Comparison of ENCODE assay signal across 20 mouse cellular contexts in the genomic region with DNA sequence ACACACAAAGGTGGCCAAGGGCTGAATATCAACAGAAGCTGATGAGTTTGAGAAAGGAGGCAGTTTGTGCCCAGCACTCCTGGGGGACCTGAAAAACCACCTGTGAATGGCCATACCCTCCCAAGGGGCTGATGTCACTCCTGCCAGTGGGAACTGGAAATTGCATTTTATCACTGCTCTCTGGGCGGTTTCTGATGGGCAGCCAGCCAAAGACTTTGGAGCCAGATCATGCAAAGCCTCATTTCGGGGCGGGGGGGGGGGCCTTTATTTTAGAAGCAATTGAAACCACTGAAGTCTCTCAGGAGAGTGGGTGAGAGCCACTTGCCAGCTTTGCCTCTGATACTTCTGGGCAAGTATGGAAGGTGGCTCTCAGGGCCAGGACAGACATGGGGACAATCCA. TPM values are rescaled to one million over a fixed set of nuclear protein-coding genes. Genes with fewer than 3 reads are reported as not detected.
A peak's percentile ranks its signal among the peaks of the same experiment; 100 is the strongest.
DNase-seq lines count a peak whose midpoint lies in the region; ATAC-seq and TF ChIP-seq lines count a peak whose summit lies in the region.
"Had no signal": no experiment of that assay in that cellular context is flagged by ENCODE, and none has a peak within 500 bp of the region (broad histone marks: within the 10 kb centered on the region; RNA-seq: fewer than 3 reads in every experiment).

No protein-coding gene starts in this region.

- 23% methylated on average over 3 of the region's 3 CpGs for WGBS in lung, embryonic 14.5 days

- TF ChIP-seq CTCF in MEL (IDR thresholded peaks at IDR 0.05 in 2 of 3, conservative IDR thresholded peaks at IDR 0.05 in 1 of 3; ENCODE audit: control insufficient read depth in 1 of 3, insufficient read depth in 1 of 3, low read depth in 2 of 3, low read length in 3 of 3, poor library complexity in 1 of 3, severe bottlenecking in 1 of 3), result no peak
- no peak for TF ChIP-seq CTCF in lung, embryonic 14.5 days (IDR thresholded peaks at IDR 0.05; ENCODE audit: low read depth)

- intact Hi-C loops in left cerebral cortex, postnatal 36 days (cut with DNase I), result no loop called here

- peaks cover 3 to 17% of the 10 kb centered on the region in 2 experiments; a peak in 3 of 4 replicates for H3K4me1 ChIP-seq in MEL (ENCODE audit: control insufficient read depth in 1 of 2, insufficient read depth in 2 of 2, low read length in 2 of 2)
- no peaks in the 10 kb centered on the region for H3K4me1 ChIP-seq in lung, embryonic 14.5 days (ENCODE audit: insufficient read depth)
- H3K4me1 ChIP-seq: hindbrain, embryonic 12.5 days; midbrain, embryonic 10.5 days; neural tube, embryonic 12.5 days had no signal

- no peaks in the 10 kb centered on the region for H3K9me3 ChIP-seq in MEL (replicated peaks; ENCODE audit: insufficient read depth, low read length)
- no peaks in the 10 kb centered on the region for H3K9me3 ChIP-seq in lung, embryonic 14.5 days (ENCODE audit: low read depth, low read length)
- H3K9me3 ChIP-seq: embryonic facial prominence, embryonic 12.5 days; G1E; hindbrain, embryonic 12.5 days; midbrain, embryonic 10.5 days; neural tube, embryonic 12.5 days had no signal

- no peak for TF ChIP-seq RAD21 in MEL (IDR thresholded peaks at IDR 0.05; ENCODE audit: low read depth, low read length)

- H3K79me2 ChIP-seq in MEL (ENCODE audit: control insufficient read depth, insufficient read depth, low read length, poor library complexity), result no peaks in the 10 kb centered on the region

- 0 out of 4 replicates have a peak, but pooled peaks of 1 of the 2 experiments have one; percentile 16 for TF ChIP-seq EP300 in MEL (IDR thresholded peaks at IDR 0.05; ENCODE audit: low read depth in 1 of 2, low read length in 2 of 2)

- peak; percentile 49 for DNase-seq in kidney, postnatal 10 days
- DNase-seq in kidney, adult 8-10 months, result no peak
- peak; percentile 23 for DNase-seq in MEL (ENCODE audit: low read depth, low spot score)
- peak; percentile 78 for DNase-seq in lung, embryonic 14.5 days
- DNase-seq in lung, postnatal 4 days, result peak; percentile 77 to 85
- DNase-seq in left cerebral cortex, postnatal 36 days (ENCODE audit: low spot score in 2 of 2), result no peak
- DNase-seq: cerebellum, adult 11-12 months; gastrocnemius, postnatal 10 days; right cerebral cortex, postnatal 14 days; thymus, postnatal 4 days had no signal

- no peak overlapping the region for H3K9ac ChIP-seq in MEL (ENCODE audit: control insufficient read depth, low read depth, low read length, poor library complexity, severe bottlenecking)
- no peak overlapping the region for H3K9ac ChIP-seq in lung, embryonic 14.5 days
- H3K9ac ChIP-seq: embryonic facial prominence, embryonic 12.5 days; hindbrain, embryonic 12.5 days; neural tube, embryonic 12.5 days had no signal

- no peak overlapping the region for H3K4me2 ChIP-seq in lung, embryonic 14.5 days
- H3K4me2 ChIP-seq: embryonic facial prominence, embryonic 12.5 days; hindbrain, embryonic 12.5 days; neural tube, embryonic 12.5 days had no signal

- no peak overlapping the region; a peak in 1 of 4 replicates for H3K4me3 ChIP-seq in MEL (ENCODE audit: control insufficient read depth in 1 of 2, insufficient read depth in 1 of 2, low read depth in 2 of 2, low read length in 2 of 2)
- no peak overlapping the region for H3K4me3 ChIP-seq in lung, embryonic 14.5 days (ENCODE audit: low read depth, low read length)
- H3K4me3 ChIP-seq: embryonic facial prominence, embryonic 12.5 days; hindbrain, embryonic 12.5 days; layer of hippocampus, adult 2 months; midbrain, embryonic 10.5 days; neural tube, embryonic 12.5 days had no signal

- no peaks in the 10 kb centered on the region for H3K27me3 ChIP-seq in MEL (ENCODE audit: control insufficient read depth in 1 of 2, insufficient read depth in 2 of 2, low read length in 2 of 2)
- no peaks in the 10 kb centered on the region for H3K27me3 ChIP-seq in lung, embryonic 14.5 days (ENCODE audit: insufficient read depth, low read length)
- H3K27me3 ChIP-seq: embryonic facial prominence, embryonic 12.5 days; neural tube, embryonic 12.5 days had no signal

- no peak for TF ChIP-seq POLR2A in MEL (IDR thresholded peaks at IDR 0.05; ENCODE audit: control insufficient read depth in 1 of 2, insufficient read depth in 1 of 2, low read depth in 1 of 2, low read length in 2 of 2, poor library complexity in 1 of 2)

- 0 out of 2 replicates have a peak, but pooled peaks have one; percentile 32 for ATAC-seq in lung, embryonic 14.5 days (ENCODE audit: insufficient read depth)
- ATAC-seq in cerebellum, adult (ENCODE audit: insufficient number of reproducible peaks, low FRiP score, low TSS enrichment), result no peak
- ATAC-seq: forebrain, embryonic 16.5 days; inflammation-experienced regulatory T-cells, adult 6 months had no signal

- no peak overlapping the region for H3K27ac ChIP-seq in MEL (ENCODE audit: control insufficient read depth, low read depth, low read length)
- no peak overlapping the region for H3K27ac ChIP-seq in lung, embryonic 14.5 days (ENCODE audit: low read depth)
- H3K27ac ChIP-seq: embryonic facial prominence, embryonic 12.5 days; hindbrain, embryonic 12.5 days; layer of hippocampus, adult 2 months; midbrain, embryonic 10.5 days; neural tube, embryonic 12.5 days had no signal

- H3K36me3 ChIP-seq in MEL (ENCODE audit: control insufficient read depth in 1 of 2, insufficient read depth in 2 of 2, low read length in 2 of 2), result peaks cover 0 to 3% of the 10 kb centered on the region in 2 experiments; a peak in 2 of 4 replicates
- H3K36me3 ChIP-seq in lung, embryonic 14.5 days (ENCODE audit: insufficient read depth), result no peaks in the 10 kb centered on the region
- H3K36me3 ChIP-seq: embryonic facial prominence, embryonic 12.5 days; G1E; hindbrain, embryonic 12.5 days; midbrain, embryonic 10.5 days; neural tube, embryonic 12.5 days had no signal

TF ChIP-seq in MEL, 35 proteins besides CTCF, POLR2A, EP300 and RAD21:
- TF ChIP-seq ETS1 (IDR thresholded peaks at IDR 0.05; ENCODE audit: low read depth, low read length) (peak; percentile 56; the same call in 1 of the 2 replicates), MAX (IDR thresholded peaks at IDR 0.05; ENCODE audit: low read length) (no peak), ZKSCAN1 (IDR thresholded peaks at IDR 0.05; ENCODE audit: low read depth, low read length) (no peak), NELFE (IDR thresholded peaks at IDR 0.05; ENCODE audit: low read depth, low read length) (no peak)

RNA-seq across cellular contexts. Expression of a gene that starts 7.7 kb away (rescaled TPM):
- total RNA-seq in MEL (2012; rRNA removed), result not detected in 2 replicates
- not detected for polyA plus RNA-seq in MEL (2012; ENCODE audit: insufficient read depth in 1 of 2, insufficient read length in 2 of 2, low read depth in 1 of 2, low replicate concordance in 2 of 2, missing spikeins in 1 of 2)
- polyA plus RNA-seq in lung, embryonic 14.5 days (2014; fragmentation: Nextera tagmentation; extraction: Ambion mirVana), result 38.3 and 44.6 TPM in 2 replicates
- total RNA-seq in left cerebral cortex, postnatal 36 days (2021), result 10 to 100 TPM; 12.2 to 12.9 TPM
- total RNA-seq: monocyte, adult 5-6 weeks had no signal
- polyA plus RNA-seq: G1E had no signal

Comparison
In these comparisons a context has a peak if more than half of its experiments do, and no peak if none do; other contexts are left out.
1. DNase-seq: peak in kidney, postnatal 10 days (single experiment), MEL (single experiment), lung, embryonic 14.5 days (single experiment) and lung, postnatal 4 days (2 of 2); none in kidney, adult 8-10 months (0 of 2) and left cerebral cortex, postnatal 36 days (0 of 2).
2. RNA of a gene that starts 7.7 kb away (total RNA-seq): 12.2 to 12.9 TPM in left cerebral cortex, postnatal 36 days; not detected in MEL; every median in the first group is over 10 times any median in the second.